Mouse (Mus musculus) lung, embryonic 14.5 days (tissue): ENCODE measurements around the gene Ninj1. TPM values are rescaled to one million over a fixed set of nuclear protein-coding genes. Genes with fewer than 3 reads are reported as not detected.

Experiments
- ATAC-seq: fragments of 200-750 bp; cut with Nextera tagmentation; 2 replicates; pipeline ENCODE4 v1.8.0; 2017; ENCODE audit warnings: mild to moderate bottlenecking, moderate TSS enrichment, moderate library complexity; ENCODE audit not compliant: insufficient read depth
- DNase-seq: peaks from one replicate; pipeline ENCODE4 v3.0.0-alpha.2; 2015
- H3K27ac ChIP-seq: fragments of 300-500 bp; sonication (generic); 2 replicates; pipeline ENCODE4 v1.5.1; 2014; ENCODE audit warnings: low read depth, mild to moderate bottlenecking, moderate library complexity
- H3K27me3 ChIP-seq: fragments of 300-500 bp; sonication (generic); 2 replicates; pipeline ENCODE4 v1.6.1; 2014; ENCODE audit warnings: low read length, control low read depth; ENCODE audit not compliant: insufficient read depth
- H3K36me3 ChIP-seq: fragments of 300-500 bp; sonication (generic); 2 replicates; pipeline ENCODE4 v1.6.1; 2014; ENCODE audit warnings: control low read depth; ENCODE audit not compliant: insufficient read depth
- H3K4me1 ChIP-seq: fragments of 300-500 bp; sonication (generic); 2 replicates; pipeline ENCODE4 v1.6.1; 2014; ENCODE audit warnings: antibody characterized with exemption, control low read depth; ENCODE audit not compliant: insufficient read depth
- H3K4me2 ChIP-seq: fragments of 300-500 bp; sonication (generic); 2 replicates; pipeline ENCODE4 v1.6.1; 2014; ENCODE audit warnings: mild to moderate bottlenecking
- H3K4me3 ChIP-seq: fragments of 300-500 bp; sonication (generic); 2 replicates; pipeline ENCODE4 v1.5.1; 2014; ENCODE audit warnings: low read depth, low read length
- H3K9ac ChIP-seq: fragments of 300-500 bp; sonication (generic); 2 replicates; pipeline ENCODE4 v1.6.1; 2014
- H3K9me3 ChIP-seq: fragments of 300-500 bp; sonication (generic); 2 replicates; pipeline ENCODE4 v1.6.1; 2016; ENCODE audit warnings: low read depth, low read length, control low read depth
- CTCF ChIP-seq: IDR thresholded peaks from 2 replicates; pipeline ENCODE4 v1.5.1; 2016; ENCODE audit warnings: antibody characterized with exemption, low read depth
- WGBS: fragments of 180-500 bp; shearing (Covaris S2); extraction: QIAGEN DNeasy Blood & Tissue Kit; methylation state at CpG from one replicate; pipeline ENCODE4 v1.1.7; 2014; 5-methylcytosine and 5-hydroxymethylcytosine counted together
- polyA plus RNA-seq: library from polyadenylated mRNA; unstranded; fragments of >200 nt; fragmentation: Nextera tagmentation; extraction: Ambion mirVana; gene quantifications from 2 replicates; pipeline ENCODE4 v1.2.1, GENCODE M21; 2014

The Ninj1 gene
- polyA plus RNA-seq, 1 experiment from 2014 or later: 44.2 TPM

GRCm38 (mm10) chr13:49171729-49172128, 15.6 kb upstream of the Ninj1 start:
- DNase-seq (no peak), ATAC-seq (no peak)
- Histone ChIP-seq H3K27me3 (no peaks in the 10 kb centered on the region), H3K4me2 (no peak overlapping the region), H3K27ac (no peak overlapping the region), H3K36me3 (no peaks in the 10 kb centered on the region), H3K4me3 (no peak overlapping the region), H3K9ac (no peak overlapping the region), H3K4me1 (no peaks in the 10 kb centered on the region), H3K9me3 (no peaks in the 10 kb centered on the region)
- no peak for TF ChIP-seq CTCF
- WGBS: 58% methylated on average over 1 of the region's 1 CpGs

GRCm38 (mm10) chr13:49172335-49172734, 14.9 kb upstream of the Ninj1 start:
- Histone ChIP-seq H3K27me3 (no peaks in the 10 kb centered on the region), H3K4me1 (no peaks in the 10 kb centered on the region), H3K9ac (no peak overlapping the region), H3K4me3 (no peak overlapping the region), H3K27ac (no peak overlapping the region), H3K9me3 (no peaks in the 10 kb centered on the region), H3K4me2 (no peak overlapping the region), H3K36me3 (no peaks in the 10 kb centered on the region)
- 89% methylated on average over 7 of the region's 7 CpGs for WGBS
- no peak for DNase-seq
- ATAC-seq: no peak
- no peak for TF ChIP-seq CTCF

- Histone ChIP-seq H3K27ac (no peak overlapping the region), H3K4me2 (0 out of 2 replicates have a peak overlapping the region, but pooled peaks have one; percentile 20), H3K4me3 (no peak overlapping the region), H3K4me1 (no peaks in the 10 kb centered on the region), H3K36me3 (no peaks in the 10 kb centered on the region), H3K9ac (no peak overlapping the region), H3K27me3 (no peaks in the 10 kb centered on the region), H3K9me3 (no peaks in the 10 kb centered on the region)
- ATAC-seq (peak; percentile 82), DNase-seq (peak; percentile 96)
- 4% methylated on average over 12 of the region's 12 CpGs for whole genome bisulfite sequencing
- TF ChIP-seq CTCF: peak; percentile 96
Measured at GRCm38 (mm10) chr13:49172971-49173596, 14.2 kb upstream of the Ninj1 start.

GRCm38 (mm10) chr13:49175509-49175908, 11.8 kb upstream of the Ninj1 start:
- Histone ChIP-seq H3K9me3 (no peaks in the 10 kb centered on the region), H3K9ac (no peak overlapping the region; the same call in 1 of the 2 replicates), H3K4me2 (no peak overlapping the region), H3K4me1 (peaks cover 4% of the 10 kb centered on the region; the same call in 1 of the 2 replicates), H3K36me3 (no peaks in the 10 kb centered on the region), H3K4me3 (no peak overlapping the region), H3K27ac (no peak overlapping the region), H3K27me3 (no peaks in the 10 kb centered on the region)
- WGBS: 70% methylated on average over 10 of the region's 10 CpGs
- no peak for ATAC-seq
- no peak for DNase-seq
- no peak for TF ChIP-seq CTCF

- Histone ChIP-seq H3K36me3 (no peaks in the 10 kb centered on the region), H3K27ac (no peak overlapping the region), H3K4me3 (no peak overlapping the region), H3K9me3 (no peaks in the 10 kb centered on the region), H3K9ac (no peak overlapping the region), H3K4me2 (no peak overlapping the region), H3K4me1 (peaks cover 4% of the 10 kb centered on the region; the same call in 1 of the 2 replicates), H3K27me3 (no peaks in the 10 kb centered on the region)
- ATAC-seq (peak; percentile 48; the same call in 1 of the 2 replicates), DNase-seq (peak; percentile 65)
- 65% methylated on average over 19 of the region's 19 CpGs for WGBS
- no peak for TF ChIP-seq CTCF
Measured at GRCm38 (mm10) chr13:49178839-49179585, 8.3 kb upstream of the Ninj1 start.

- no peak for TF ChIP-seq CTCF
- no peak for DNase-seq
Measured at GRCm38 (mm10) chr13:49180274-49180673, 7.0 kb upstream of the Ninj1 start.

GRCm38 (mm10) chr13:49180691-49181090, 6.6 kb upstream of the Ninj1 start:
- ATAC-seq (no peak), DNase-seq (no peak)
- peaks cover 4% of the 10 kb centered on the region; the same call in 1 of the 2 replicates for H3K4me1 ChIP-seq
- H3K4me3 ChIP-seq: no peak overlapping the region
- 47% methylated on average over 1 of the region's 1 CpGs for WGBS
- no peak overlapping the region for H3K27ac ChIP-seq
- H3K27me3 ChIP-seq: no peaks in the 10 kb centered on the region
- H3K9me3 ChIP-seq: no peaks in the 10 kb centered on the region
- no peak overlapping the region for H3K4me2 ChIP-seq
- no peaks in the 10 kb centered on the region for H3K36me3 ChIP-seq
- no peak for TF ChIP-seq CTCF
- no peak overlapping the region for H3K9ac ChIP-seq

More at GRCm38 (mm10) chr13:49180274-49180673, 7.0 kb upstream of the Ninj1 start:
- ATAC-seq: no peak
- Histone ChIP-seq H3K36me3 (no peaks in the 10 kb centered on the region), H3K4me2 (no peak overlapping the region), H3K9me3 (no peaks in the 10 kb centered on the region), H3K4me1 (peaks cover 4% of the 10 kb centered on the region; the same call in 1 of the 2 replicates), H3K4me3 (no peak overlapping the region), H3K9ac (no peak overlapping the region), H3K27me3 (no peaks in the 10 kb centered on the region), H3K27ac (no peak overlapping the region)
- 84% methylated on average over 5 of the region's 5 CpGs for WGBS
